Mouse (Mus musculus): ENCODE data around the gene Grik4. TPM values are rescaled to one million over a fixed set of nuclear protein-coding genes. Genes with fewer than 3 reads are reported as not detected.
A peak's percentile ranks its signal among the peaks of the same experiment; 100 is the strongest.

The Grik4 gene
- polyA plus RNA-seq, 2 experiments = 0.19 to 0.38 TPM

DNA sequence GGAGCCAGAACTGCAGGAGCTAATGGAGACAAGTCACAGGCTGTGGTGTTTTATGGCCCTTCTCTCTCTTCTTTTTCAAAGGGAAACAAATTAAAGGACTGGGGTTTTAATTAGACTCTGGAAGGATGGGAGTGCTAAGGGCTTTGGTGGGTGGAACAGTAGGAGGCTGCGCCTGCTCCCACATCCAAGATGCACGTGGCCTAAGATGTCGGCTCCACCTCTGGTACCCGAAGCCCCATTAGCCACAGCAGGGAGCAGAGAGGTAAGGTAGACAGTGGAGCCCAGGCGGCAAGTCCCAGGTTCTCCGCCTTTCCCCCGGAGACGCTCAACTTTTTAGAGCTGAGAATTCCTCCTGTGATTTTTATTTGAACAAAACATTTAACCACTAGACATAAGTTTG lies 166.4 kb downstream of the Grik4 start:
- H3K9ac ChIP-seq (replicated peaks) = no peak overlapping the region
- H3K4me1 ChIP-seq (replicated peaks; ENCODE audit: control insufficient read depth in 2 of 2, insufficient read depth in 2 of 2, low read length in 1 of 2) = peaks cover 0 to 14% of the 10 kb centered on the region in 2 experiments; a peak in 2 of 4 replicates
- no peaks in the 10 kb centered on the region for H3K27me3 ChIP-seq (ENCODE audit: control insufficient read depth, insufficient read depth, low read length)
- DNase-seq (ENCODE audit: low read depth in 3 of 3, low spot score in 3 of 3) = no peak
- H3K9me3 ChIP-seq (ENCODE audit: control insufficient read depth, low read length) = no peaks in the 10 kb centered on the region
- no peak for ATAC-seq (ENCODE audit: insufficient read depth)
- H3K36me3 ChIP-seq (replicated peaks; ENCODE audit: control insufficient read depth, insufficient read depth, low read depth) = no peaks in the 10 kb centered on the region
- 38% methylated on average over 8 of the region's 8 CpGs for WGBS (ENCODE audit: insufficient replicate concordance)
- no peak overlapping the region for H3K4me2 ChIP-seq (ENCODE audit: low read depth)
- TF ChIP-seq CTCF (IDR thresholded peaks at IDR 0.05; ENCODE audit: low read depth) = no peak
- no peak for TF ChIP-seq EP300 (IDR thresholded peaks at IDR 0.05; ENCODE audit: low read depth)
- no peak overlapping the region for H3K4me3 ChIP-seq (ENCODE audit: insufficient read depth in 1 of 2, low read depth in 2 of 2, low read length in 2 of 2)
- H3K27ac ChIP-seq = no peak overlapping the region

DNA sequence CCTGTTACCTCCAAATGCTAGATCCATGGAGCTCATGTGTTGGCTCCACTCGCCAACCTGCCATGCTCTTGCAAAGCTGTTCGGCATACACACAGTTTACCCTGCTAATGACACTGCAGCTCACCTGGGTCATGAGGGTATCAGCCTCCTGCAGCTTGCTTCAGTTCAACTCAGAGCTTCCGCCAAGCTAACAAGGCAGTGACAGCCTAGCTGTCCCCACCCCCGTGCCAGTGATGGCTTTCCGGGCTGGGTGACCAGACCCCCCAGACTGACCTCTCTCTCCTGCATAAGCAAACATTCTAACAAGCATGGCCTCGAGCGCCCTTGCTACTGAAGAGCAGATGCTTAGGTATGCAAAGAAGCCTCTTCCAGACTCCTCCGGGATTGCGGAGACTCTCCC lies 167.5 kb downstream of the Grik4 start:
- DNase-seq (ENCODE audit: low read depth in 3 of 3, low spot score in 3 of 3) (no peak), ATAC-seq (ENCODE audit: insufficient read depth) (no peak)
- Histone ChIP-seq H3K36me3 (replicated peaks; ENCODE audit: control insufficient read depth, insufficient read depth, low read depth) (no peaks in the 10 kb centered on the region), H3K27ac (no peak overlapping the region), H3K4me3 (ENCODE audit: insufficient read depth in 1 of 2, low read depth in 2 of 2, low read length in 2 of 2) (no peak overlapping the region), H3K4me2 (ENCODE audit: low read depth) (peak overlapping the region; percentile 19; the same call in 1 of the 2 replicates), H3K4me1 (replicated peaks; ENCODE audit: control insufficient read depth in 2 of 2, insufficient read depth in 2 of 2, low read length in 1 of 2) (peaks cover 0 to 14% of the 10 kb centered on the region in 2 experiments; a peak in 2 of 4 replicates), H3K9me3 (ENCODE audit: control insufficient read depth, low read length) (no peaks in the 10 kb centered on the region), H3K27me3 (ENCODE audit: control insufficient read depth, insufficient read depth, low read length) (no peaks in the 10 kb centered on the region), H3K9ac (replicated peaks) (no peak overlapping the region)
- WGBS (ENCODE audit: insufficient replicate concordance) = 39% methylated on average over 9 of the region's 9 CpGs
- TF ChIP-seq CTCF (IDR thresholded peaks at IDR 0.05; ENCODE audit: low read depth) = no peak
- no peak for TF ChIP-seq EP300 (IDR thresholded peaks at IDR 0.05; ENCODE audit: low read depth)

DNA sequence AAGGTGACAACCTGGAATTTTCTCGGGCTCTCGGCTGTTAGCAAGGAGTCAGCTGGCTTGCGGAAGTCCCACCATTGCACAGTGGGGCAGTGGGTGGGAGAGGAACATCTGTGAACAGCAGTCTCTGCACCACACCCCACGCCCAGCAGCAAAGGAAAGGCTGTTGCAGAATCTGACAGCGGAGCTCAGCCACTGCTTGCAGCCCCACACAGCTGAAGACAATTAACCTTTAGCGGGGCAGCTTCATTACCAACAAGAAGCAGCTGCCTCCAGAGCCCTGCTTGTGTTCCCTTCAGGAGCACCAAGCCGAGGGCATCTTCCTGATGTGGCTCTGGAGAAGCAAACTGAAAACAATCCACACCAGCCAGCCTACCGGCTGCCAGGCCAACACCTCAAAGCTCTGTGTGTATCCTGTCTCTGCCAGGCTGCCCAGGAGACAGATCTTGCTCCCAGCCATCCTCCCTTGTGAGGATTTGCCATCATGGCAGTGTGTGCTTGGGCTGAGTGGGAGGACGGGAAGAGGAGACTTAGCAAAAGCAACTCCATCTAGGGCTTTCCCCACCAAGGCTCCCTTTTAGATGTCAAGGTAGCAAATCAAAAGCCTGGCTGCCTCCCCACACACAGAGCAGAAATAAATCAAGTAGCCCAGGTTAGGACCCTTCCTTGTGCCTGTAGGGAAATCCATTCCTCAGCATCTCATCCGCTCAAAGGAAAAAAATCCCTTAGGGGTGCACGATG lies 179.3 kb downstream of the Grik4 start:
- 44% methylated on average over 11 of the region's 11 CpGs for WGBS (ENCODE audit: insufficient replicate concordance)
- Histone ChIP-seq H3K9ac (replicated peaks) (no peak overlapping the region), H3K36me3 (replicated peaks; ENCODE audit: control insufficient read depth, insufficient read depth, low read depth) (no peaks in the 10 kb centered on the region), H3K27me3 (ENCODE audit: control insufficient read depth, insufficient read depth, low read length) (no peaks in the 10 kb centered on the region), H3K4me1 (replicated peaks; ENCODE audit: control insufficient read depth in 2 of 2, insufficient read depth in 2 of 2, low read length in 1 of 2) (peaks cover 0 to 3% of the 10 kb centered on the region in 2 experiments; a peak in 2 of 4 replicates), H3K4me3 (ENCODE audit: insufficient read depth in 1 of 2, low read depth in 2 of 2, low read length in 2 of 2) (no peak overlapping the region), H3K9me3 (ENCODE audit: control insufficient read depth, low read length) (no peaks in the 10 kb centered on the region), H3K27ac (no peak overlapping the region), H3K4me2 (ENCODE audit: low read depth) (no peak overlapping the region)
- ATAC-seq (ENCODE audit: insufficient read depth) (no peak), DNase-seq (ENCODE audit: low read depth in 3 of 3, low spot score in 3 of 3) (no peak)
- no peak for TF ChIP-seq EP300 (IDR thresholded peaks at IDR 0.05; ENCODE audit: low read depth)
- TF ChIP-seq CTCF (IDR thresholded peaks at IDR 0.05; ENCODE audit: low read depth) = no peak

DNA sequence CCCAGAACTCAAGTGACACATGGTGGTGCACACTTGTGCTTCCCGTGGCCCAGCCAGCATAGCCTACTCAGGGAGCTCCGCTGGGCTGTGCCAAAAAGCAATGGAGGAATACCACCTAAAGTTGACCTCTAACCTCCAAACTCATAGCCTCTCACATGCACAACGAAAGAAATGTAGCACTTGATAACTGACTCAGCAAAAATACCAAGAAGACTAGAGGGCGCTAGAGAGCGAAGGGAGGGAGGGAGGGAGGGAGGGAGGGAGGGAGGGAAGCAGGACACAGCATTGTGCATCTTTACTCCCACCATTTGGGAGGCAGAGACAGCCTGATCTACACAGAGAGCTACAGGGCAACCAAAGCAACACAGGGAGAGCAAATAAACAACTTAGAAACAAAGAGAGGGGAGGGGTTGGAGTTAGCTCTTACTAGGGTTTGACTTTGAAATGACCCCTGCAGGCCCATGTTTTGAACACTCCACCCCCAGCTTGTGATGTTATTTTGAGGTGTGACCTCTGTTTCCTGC lies 185.5 kb downstream of the Grik4 start:
- Histone ChIP-seq H3K9me3 (ENCODE audit: control insufficient read depth, low read length) (no peaks in the 10 kb centered on the region), H3K4me3 (ENCODE audit: insufficient read depth in 1 of 2, low read depth in 2 of 2, low read length in 2 of 2) (no peak overlapping the region), H3K9ac (replicated peaks) (no peak overlapping the region), H3K4me1 (replicated peaks; ENCODE audit: control insufficient read depth in 2 of 2, insufficient read depth in 2 of 2, low read length in 1 of 2) (no peaks in the 10 kb centered on the region), H3K27ac (no peak overlapping the region), H3K4me2 (ENCODE audit: low read depth) (no peak overlapping the region), H3K27me3 (ENCODE audit: control insufficient read depth, insufficient read depth, low read length) (no peaks in the 10 kb centered on the region), H3K36me3 (replicated peaks; ENCODE audit: control insufficient read depth, insufficient read depth, low read depth) (no peaks in the 10 kb centered on the region)
- ATAC-seq (ENCODE audit: insufficient read depth) (no peak), DNase-seq (ENCODE audit: low read depth in 3 of 3, low spot score in 3 of 3) (no peak)
- WGBS (ENCODE audit: insufficient replicate concordance) = 33% methylated on average over 5 of the region's 5 CpGs
- TF ChIP-seq EP300 (IDR thresholded peaks at IDR 0.05; ENCODE audit: low read depth) = no peak
- no peak for TF ChIP-seq CTCF (IDR thresholded peaks at IDR 0.05; ENCODE audit: low read depth)

DNA sequence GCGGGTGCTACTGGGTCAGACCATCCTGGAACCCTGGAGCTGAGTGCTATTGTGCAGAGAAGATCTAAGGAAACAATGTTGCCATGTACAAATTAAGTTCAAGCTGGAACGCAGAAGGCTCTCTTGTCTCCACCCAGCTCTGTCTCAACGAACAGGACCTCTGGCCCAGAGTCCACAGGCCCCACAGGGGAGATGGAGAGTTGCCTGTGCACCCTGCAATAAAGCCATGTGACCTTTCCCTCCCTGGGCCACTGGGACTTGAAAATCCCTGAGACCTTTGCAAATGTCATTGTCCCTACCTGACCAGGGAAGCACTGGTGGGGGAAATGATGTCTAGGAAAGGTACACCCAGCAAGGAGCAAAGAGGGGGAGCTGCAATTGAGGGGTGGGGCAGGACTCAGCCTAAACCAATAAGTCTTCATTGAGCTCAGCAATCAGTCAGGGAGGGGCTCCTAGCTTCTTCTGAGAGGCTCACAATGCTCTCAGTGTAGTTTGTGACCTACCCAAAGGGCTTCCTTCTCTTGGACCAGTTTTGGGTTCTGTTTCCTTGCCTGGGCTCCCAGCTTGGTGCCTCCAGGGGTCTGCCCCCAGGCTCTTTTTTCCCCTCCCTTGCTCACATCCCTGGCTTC lies 187.2 kb downstream of the Grik4 start:
- no peaks in the 10 kb centered on the region for H3K9me3 ChIP-seq (ENCODE audit: control insufficient read depth, low read length)
- no peaks in the 10 kb centered on the region for H3K36me3 ChIP-seq (replicated peaks; ENCODE audit: control insufficient read depth, insufficient read depth, low read depth)
- H3K9ac ChIP-seq (replicated peaks) = no peak overlapping the region
- 54% methylated on average over 3 of the region's 3 CpGs for WGBS (ENCODE audit: insufficient replicate concordance)
- no peak for TF ChIP-seq EP300 (IDR thresholded peaks at IDR 0.05; ENCODE audit: low read depth)
- no peak overlapping the region for H3K4me3 ChIP-seq (ENCODE audit: insufficient read depth in 1 of 2, low read depth in 2 of 2, low read length in 2 of 2)
- H3K4me2 ChIP-seq (ENCODE audit: low read depth) = no peak overlapping the region
- no peaks in the 10 kb centered on the region for H3K27me3 ChIP-seq (ENCODE audit: control insufficient read depth, insufficient read depth, low read length)
- no peak for DNase-seq (ENCODE audit: low read depth in 3 of 3, low spot score in 3 of 3)
- no peak overlapping the region for H3K27ac ChIP-seq
- no peak for ATAC-seq (ENCODE audit: insufficient read depth)
- H3K4me1 ChIP-seq (replicated peaks; ENCODE audit: control insufficient read depth in 2 of 2, insufficient read depth in 2 of 2, low read length in 1 of 2) = no peaks in the 10 kb centered on the region

Measured in liver, embryonic 14.5 days (tissue).